Mouse (Mus musculus) intestine, embryonic 15.5 days (tissue): Measurements from ENCODE around the gene Dazap2. TPM values are rescaled to one million over a fixed set of nuclear protein-coding genes. Genes with fewer than 3 reads are reported as not detected.

Experiments used
- ATAC-seq: fragments of 200-750 bp; cut with Nextera tagmentation; 2 replicates; pipeline ENCODE4 v1.8.0; 2017; ENCODE audit warnings: moderate TSS enrichment, moderate library complexity
- H3K27ac ChIP-seq: fragments of 300-500 bp; sonication (generic); 2 replicates; pipeline ENCODE4 v1.5.1; 2015; ENCODE audit warnings: mild to moderate bottlenecking, inconsistent platforms
- H3K27me3 ChIP-seq: fragments of 300-500 bp; sonication (generic); replicated peaks from 2 replicates; pipeline ENCODE4 v1.6.1; 2015; ENCODE audit warnings: inconsistent platforms
- H3K36me3 ChIP-seq: fragments of 300-500 bp; sonication (generic); 2 replicates; pipeline ENCODE4 v1.6.1; 2015; ENCODE audit warnings: inconsistent platforms
- H3K4me1 ChIP-seq: fragments of 300-500 bp; sonication (generic); replicated peaks from 2 replicates; pipeline ENCODE4 v1.6.1; 2015; ENCODE audit warnings: inconsistent platforms
- H3K4me2 ChIP-seq: fragments of 300-500 bp; sonication (generic); replicated peaks from 2 replicates; pipeline ENCODE4 v1.6.1; 2015; ENCODE audit warnings: mild to moderate bottlenecking, inconsistent platforms
- H3K4me3 ChIP-seq: fragments of 300-500 bp; sonication (generic); replicated peaks from 2 replicates; pipeline ENCODE4 v1.5.1; 2015; ENCODE audit warnings: inconsistent platforms
- H3K9ac ChIP-seq: fragments of 300-500 bp; sonication (generic); 2 replicates; pipeline ENCODE4 v1.6.1; 2015; ENCODE audit warnings: inconsistent platforms
- H3K9me3 ChIP-seq: fragments of 300-500 bp; sonication (generic); 2 replicates; pipeline ENCODE4 v1.6.1; 2016; ENCODE audit warnings: inconsistent platforms
- WGBS: fragments of 180-500 bp; shearing (Covaris S2); methylation state at CpG from one replicate; pipeline ENCODE4 v1.1.7; 2015; 5-methylcytosine and 5-hydroxymethylcytosine counted together
- polyA plus RNA-seq: library from polyadenylated mRNA; unstranded; fragments of >200 nt; fragmentation: Nextera tagmentation; extraction: Ambion mirVana; gene quantifications from 2 replicates; pipeline ENCODE4 v1.2.1, GENCODE M21; 2015

The Dazap2 gene
- polyA plus RNA-seq, 1 experiment from 2014 or later: 263 TPM

DNA sequence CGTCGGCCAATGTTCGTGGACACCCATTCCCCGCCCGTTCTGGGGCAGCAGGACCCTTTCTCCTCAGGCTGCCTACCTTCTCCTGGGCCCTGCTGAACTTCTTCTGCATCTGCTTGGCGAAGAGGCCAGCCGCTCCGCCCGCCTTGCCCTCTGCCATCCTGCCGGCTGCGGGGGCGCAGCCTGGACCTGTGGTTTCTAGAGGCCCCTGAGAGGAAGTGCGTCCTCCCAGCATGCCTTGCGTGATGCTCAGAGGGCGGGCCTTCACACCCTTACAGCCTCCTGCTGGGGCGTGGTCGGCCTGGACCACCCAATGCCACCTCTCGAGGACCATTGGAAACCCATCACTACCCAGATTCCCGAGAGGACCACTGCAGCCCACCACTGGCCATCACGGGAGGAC is 54.2 kb downstream of the Dazap2 start, which contains the start of gene Bin2:
Gene Bin2 (minus strand): TSS at position 217 of the 400 bp plus-strand sequence.
- WGBS: 79% methylated on average over 20 of the region's 20 CpGs
- no peak within 1 kb of the TSS for H3K9ac ChIP-seq
- no peak for ATAC-seq
- no peaks in the 10 kb centered on the region for H3K36me3 ChIP-seq
- H3K4me1 ChIP-seq: peaks cover 25% of the 10 kb centered on the region
- H3K27ac ChIP-seq: no peak within 1 kb of the TSS
- no peaks in the 10 kb centered on the region for H3K9me3 ChIP-seq
- 0 out of 2 replicates have a peak within 1 kb of the TSS, but pooled peaks have one; percentile 7 for H3K4me3 ChIP-seq
- no peaks in the 10 kb centered on the region for H3K27me3 ChIP-seq
- H3K4me2 ChIP-seq: no peak within 1 kb of the TSS

DNA sequence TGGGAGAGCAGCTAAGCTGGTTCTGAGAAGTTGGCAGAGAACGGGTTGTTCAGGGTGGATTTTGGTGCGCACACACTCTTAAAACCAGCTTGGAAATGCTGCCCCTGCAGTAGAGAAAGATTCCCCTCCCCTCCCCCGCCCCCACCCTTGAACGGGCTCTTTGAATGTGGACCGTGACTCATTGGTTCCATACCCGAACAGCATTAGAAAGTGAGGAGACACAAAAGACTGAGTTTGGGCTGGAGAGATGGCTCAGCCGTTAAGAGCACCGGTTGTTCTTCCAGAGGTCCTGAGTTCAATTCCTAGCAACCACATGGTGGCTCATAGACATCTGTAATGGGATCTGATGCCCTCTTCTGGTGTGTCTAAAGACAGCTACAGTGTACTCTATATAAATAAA is 54.9 kb downstream of the Dazap2 start:
- no peaks in the 10 kb centered on the region for H3K27me3 ChIP-seq
- H3K4me1 ChIP-seq: peaks cover 27% of the 10 kb centered on the region
- 80% methylated on average over 8 of the region's 8 CpGs for WGBS
- no peak overlapping the region for H3K4me2 ChIP-seq
- no peak overlapping the region for H3K9ac ChIP-seq
- no peak overlapping the region for H3K4me3 ChIP-seq
- no peaks in the 10 kb centered on the region for H3K9me3 ChIP-seq
- no peaks in the 10 kb centered on the region for H3K36me3 ChIP-seq
- no peak overlapping the region for H3K27ac ChIP-seq
- no peak for ATAC-seq

Other genes starting within 250 kb of the Dazap2 start
- 0.13 and 0.19 TPM in 2 replicates for gene Gm5475, start 193.2 kb upstream of the Dazap2 start, polyA plus RNA-seq
- 29.8 and 29.9 TPM in 2 replicates for gene Slc11a2, start 190.3 kb upstream of the Dazap2 start, polyA plus RNA-seq
- gene Letmd1, start 146.3 kb upstream of the Dazap2 start, polyA plus RNA-seq: 31.2 and 32.9 TPM in 2 replicates
- 7.7 and 8.7 TPM in 2 replicates for gene Csrnp2, start 119.9 kb upstream of the Dazap2 start, polyA plus RNA-seq
- 15.5 and 16.2 TPM in 2 replicates for gene Tfcp2, start 63.3 kb upstream of the Dazap2 start, polyA plus RNA-seq
- gene Pou6f1, start 15.4 kb upstream of the Dazap2 start, polyA plus RNA-seq: 4.0 and 4.4 TPM in 2 replicates
- 37.7 and 41.2 TPM in 2 replicates for gene Smagp, start 21.6 kb downstream of the Dazap2 start, polyA plus RNA-seq
- 6.7 and 7.2 TPM in 2 replicates for gene Bin2, start 54.2 kb downstream of the Dazap2 start, polyA plus RNA-seq
- gene Cela1, start 72.6 kb downstream of the Dazap2 start, polyA plus RNA-seq: 104 and 271 TPM in 2 replicates
- gene Galnt6, start 114.0 kb downstream of the Dazap2 start, polyA plus RNA-seq: 4.2 and 4.3 TPM in 2 replicates
- gene Slc4a8, start 146.4 kb downstream of the Dazap2 start, polyA plus RNA-seq: 4.4 and 5.0 TPM in 2 replicates